Mouse (Mus musculus) kidney, postnatal 0 days (tissue): ENCODE measurements around the gene Cdc42se2. TPM values are rescaled to one million over a fixed set of nuclear protein-coding genes. Genes with fewer than 3 reads are reported as not detected.

Experiments used
- ATAC-seq: fragments of 200-750 bp; cut with Nextera tagmentation; replicated peaks from 2 replicates; pipeline ENCODE4 v1.8.0; 2017; ENCODE audit warnings: low read depth, moderate number of reproducible peaks, moderate TSS enrichment, moderate library complexity; ENCODE audit not compliant: low FRiP score
- DNase-seq: peaks from one replicate; pipeline ENCODE4 v3.0.0-alpha.2; 2016; ENCODE audit warnings: low spot score
- H3K27ac ChIP-seq: fragments of 300-500 bp; sonication (generic); 2 replicates; pipeline ENCODE4 v1.5.1; 2014; ENCODE audit warnings: mild to moderate bottlenecking
- H3K27me3 ChIP-seq: fragments of 300-500 bp; sonication (generic); 2 replicates; pipeline ENCODE4 v1.6.1; 2014; ENCODE audit warnings: low read length, mixed read lengths; ENCODE audit not compliant: insufficient read depth
- H3K36me3 ChIP-seq: fragments of 300-500 bp; sonication (generic); 2 replicates; pipeline ENCODE4 v1.6.1; 2014; ENCODE audit warnings: low read length, mixed read lengths; ENCODE audit not compliant: insufficient read depth
- H3K4me1 ChIP-seq: fragments of 300-500 bp; sonication (generic); replicated peaks from 2 replicates; pipeline ENCODE4 v1.6.1; 2014; ENCODE audit warnings: antibody characterized with exemption, low read length, mixed read lengths; ENCODE audit not compliant: insufficient read depth
- H3K4me2 ChIP-seq: fragments of 300-500 bp; sonication (generic); 2 replicates; pipeline ENCODE4 v1.6.1; 2014; ENCODE audit warnings: mild to moderate bottlenecking, low read length, moderate library complexity, mixed read lengths
- H3K4me3 ChIP-seq: fragments of 300-500 bp; sonication (generic); replicated peaks from 2 replicates; pipeline ENCODE4 v1.5.1; 2014; ENCODE audit warnings: low read depth, low read length
- H3K9ac ChIP-seq: fragments of 300-500 bp; sonication (generic); 2 replicates; pipeline ENCODE4 v1.6.1; 2014; ENCODE audit warnings: low read depth, low read length
- H3K9me3 ChIP-seq: fragments of 300-500 bp; sonication (generic); replicated peaks from 2 replicates; pipeline ENCODE4 v1.6.1; 2016; ENCODE audit warnings: low read length, inconsistent platforms, mixed read lengths
- CTCF ChIP-seq: IDR thresholded peaks from 2 replicates; pipeline ENCODE4 v1.5.1; 2016; ENCODE audit warnings: antibody characterized with exemption, low read depth, mild to moderate bottlenecking, moderate library complexity
- WGBS: fragments of 180-500 bp; shearing (Covaris S2); extraction: QIAGEN DNeasy Blood & Tissue Kit; methylation state at CpG from one replicate; pipeline ENCODE4 v1.1.7; 2014; 5-methylcytosine and 5-hydroxymethylcytosine counted together
- polyA plus RNA-seq: library from polyadenylated mRNA; unstranded; fragments of >200 nt; fragmentation: Nextera tagmentation; extraction: Ambion mirVana; gene quantifications from 2 replicates; pipeline ENCODE4 v1.2.1, GENCODE M21; 2015

Cdc42se2 gene
- polyA plus RNA-seq, 1 experiment from 2014 or later: 64.3 TPM

GRCm38 (mm10) chr11:54764759-54765158, 22.7 kb downstream of the Cdc42se2 start:
- no peak overlapping the region for H3K9ac ChIP-seq
- no peaks in the 10 kb centered on the region for H3K27me3 ChIP-seq
- no peak for ATAC-seq
- no peak for DNase-seq
- no peaks in the 10 kb centered on the region for H3K36me3 ChIP-seq
- no peak for TF ChIP-seq CTCF
- no peak overlapping the region for H3K4me2 ChIP-seq
- no peaks in the 10 kb centered on the region for H3K9me3 ChIP-seq
- no peaks in the 10 kb centered on the region for H3K4me1 ChIP-seq
- H3K4me3 ChIP-seq: no peak overlapping the region
- WGBS: 93% methylated on average over 1 of the region's 1 CpGs
- no peak overlapping the region for H3K27ac ChIP-seq

DNA sequence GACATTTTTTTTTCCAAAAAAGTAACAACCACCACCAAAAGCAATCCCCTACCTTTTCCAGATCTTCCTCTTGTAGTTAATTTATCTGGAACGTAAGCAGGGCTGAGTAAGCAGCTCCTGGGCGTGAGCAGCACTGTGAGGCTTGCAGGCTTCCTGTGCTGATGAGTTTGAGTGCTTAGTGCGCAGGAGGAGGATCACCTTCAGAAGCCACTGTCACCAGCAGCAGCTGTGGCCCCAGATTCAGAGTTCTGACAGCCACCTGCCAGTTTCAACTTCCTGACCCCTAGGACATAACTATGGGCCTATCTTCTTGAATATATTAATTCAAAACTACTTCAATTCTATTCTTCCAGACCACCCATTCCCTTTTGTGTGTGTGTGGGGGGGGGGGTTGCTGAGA, 23.4 kb downstream of the Cdc42se2 start:
- ATAC-seq (no peak), DNase-seq (no peak)
- no peak overlapping the region for H3K9ac ChIP-seq
- 63% methylated on average over 3 of the region's 3 CpGs for WGBS
- H3K9me3 ChIP-seq: no peaks in the 10 kb centered on the region
- no peaks in the 10 kb centered on the region for H3K27me3 ChIP-seq
- no peak overlapping the region for H3K27ac ChIP-seq
- no peak for TF ChIP-seq CTCF
- H3K4me3 ChIP-seq: no peak overlapping the region
- H3K4me1 ChIP-seq: no peaks in the 10 kb centered on the region
- H3K36me3 ChIP-seq: no peaks in the 10 kb centered on the region
- H3K4me2 ChIP-seq: no peak overlapping the region

- H3K9ac ChIP-seq: no peak overlapping the region
- H3K4me1 ChIP-seq: no peaks in the 10 kb centered on the region
- no peak for TF ChIP-seq CTCF
- 90% methylated on average over 5 of the region's 5 CpGs for WGBS
- H3K27ac ChIP-seq: no peak overlapping the region
- no peaks in the 10 kb centered on the region for H3K27me3 ChIP-seq
- DNase-seq (no peak), ATAC-seq (no peak)
- H3K4me2 ChIP-seq: no peak overlapping the region
- H3K36me3 ChIP-seq: no peaks in the 10 kb centered on the region
- H3K4me3 ChIP-seq: no peak overlapping the region
- H3K9me3 ChIP-seq: no peaks in the 10 kb centered on the region
These were observed 24.7 kb downstream of the Cdc42se2 start for GRCm38 (mm10) chr11:54762735-54763134.

GRCm38 (mm10) chr11:54757993-54758392, 29.5 kb downstream of the Cdc42se2 start:
- H3K27ac ChIP-seq: no peak overlapping the region
- DNase-seq (no peak), ATAC-seq (no peak)
- 64% methylated on average over 1 of the region's 1 CpGs for WGBS
- no peak overlapping the region for H3K9ac ChIP-seq
- H3K27me3 ChIP-seq: no peaks in the 10 kb centered on the region
- H3K9me3 ChIP-seq: no peaks in the 10 kb centered on the region
- no peaks in the 10 kb centered on the region for H3K36me3 ChIP-seq
- TF ChIP-seq CTCF: no peak
- no peaks in the 10 kb centered on the region for H3K4me1 ChIP-seq
- H3K4me2 ChIP-seq: no peak overlapping the region
- no peak overlapping the region for H3K4me3 ChIP-seq

DNA sequence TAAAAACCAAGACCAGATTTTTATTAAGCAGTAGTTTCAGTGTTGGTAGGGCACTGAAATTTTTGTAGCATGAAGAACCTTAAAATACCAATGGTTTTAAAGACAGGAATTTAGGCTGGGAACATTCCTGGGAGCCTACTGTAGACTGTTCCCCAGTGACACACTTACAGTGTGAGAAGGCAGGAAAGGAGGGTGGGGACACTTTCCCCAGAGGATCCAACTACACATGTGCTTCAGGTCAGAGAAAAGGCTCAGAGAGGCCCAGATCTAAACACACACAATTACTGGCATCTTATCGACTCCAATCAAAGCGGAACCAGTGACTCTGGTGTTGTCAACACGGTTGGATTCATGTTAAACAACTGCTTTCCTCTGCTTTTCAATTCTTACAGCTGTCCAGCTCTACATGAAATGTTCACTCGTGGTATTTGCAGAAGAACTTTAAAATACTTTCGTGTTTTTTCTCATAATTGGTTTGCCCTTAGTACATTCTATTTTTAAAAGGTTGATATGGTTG, 32.3 kb downstream of the Cdc42se2 start:
- 78% methylated on average over 5 of the region's 5 CpGs for WGBS
- no peak overlapping the region for H3K9ac ChIP-seq
- 0 out of 2 replicates have a peak, but pooled peaks cover 4% of the 10 kb centered on the region for H3K36me3 ChIP-seq
- no peak for TF ChIP-seq CTCF
- no peaks in the 10 kb centered on the region for H3K9me3 ChIP-seq
- H3K27ac ChIP-seq: no peak overlapping the region
- ATAC-seq: no peak
- no peaks in the 10 kb centered on the region for H3K4me1 ChIP-seq
- H3K4me2 ChIP-seq: no peak overlapping the region
- no peak for DNase-seq
- H3K27me3 ChIP-seq: no peaks in the 10 kb centered on the region
- no peak overlapping the region for H3K4me3 ChIP-seq

DNA sequence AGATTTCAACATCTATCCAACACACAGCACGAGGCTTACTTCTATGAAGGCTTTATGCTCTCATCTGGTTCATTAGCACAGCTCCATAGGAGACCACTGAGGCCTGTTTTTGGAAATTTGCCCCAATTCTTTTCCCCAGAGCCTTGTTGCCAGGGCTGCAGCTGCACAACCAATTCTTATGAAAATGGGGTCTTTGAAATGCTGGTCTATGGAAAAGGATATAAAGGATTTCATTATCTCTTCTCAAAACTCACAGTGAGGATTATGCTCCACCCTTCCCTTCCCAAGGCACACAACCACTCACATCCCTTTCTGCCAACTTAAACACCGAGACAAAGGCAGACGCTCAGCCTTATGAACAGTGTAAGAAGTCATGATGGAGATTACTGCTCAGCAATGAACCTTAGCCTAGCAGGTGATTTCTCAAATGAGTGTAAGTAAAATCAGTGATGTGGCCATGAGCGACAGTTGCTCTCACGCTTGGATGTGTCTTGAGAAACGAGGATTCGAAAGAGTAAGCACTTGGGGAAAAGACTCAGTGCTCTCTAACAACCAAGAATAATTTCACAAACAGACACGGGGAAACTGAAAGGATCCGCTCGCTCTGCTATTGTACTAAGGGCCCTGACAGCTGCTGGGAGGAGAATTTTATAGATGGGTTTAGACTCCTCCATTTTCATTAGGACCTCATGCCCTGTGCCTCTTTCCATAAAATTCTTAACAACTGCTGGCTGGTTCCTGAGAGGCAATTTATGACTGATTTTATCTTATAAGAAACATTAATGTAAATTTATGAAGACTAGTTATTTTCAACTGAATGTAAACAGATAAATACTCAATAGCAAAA, 33.0 kb downstream of the Cdc42se2 start:
- Histone ChIP-seq H3K36me3 (0 out of 2 replicates have a peak, but pooled peaks cover 4% of the 10 kb centered on the region), H3K9me3 (no peaks in the 10 kb centered on the region), H3K27me3 (no peaks in the 10 kb centered on the region), H3K4me2 (no peak overlapping the region), H3K4me3 (no peak overlapping the region), H3K9ac (no peak overlapping the region), H3K4me1 (no peaks in the 10 kb centered on the region), H3K27ac (no peak overlapping the region)
- WGBS: 78% methylated on average over 10 of the region's 10 CpGs
- TF ChIP-seq CTCF: no peak
- no peak for DNase-seq
- no peak for ATAC-seq
